Comparison of ENCODE assay signal across 8 mouse cellular contexts in genomic region chr1:133131936-133132335, GRCm38 (mm10). TPM values are rescaled to one million over a fixed set of nuclear protein-coding genes. Genes with fewer than 3 reads are reported as not detected.
DNase-seq lines count a peak whose midpoint lies in the region; ATAC-seq and TF ChIP-seq lines count a peak whose summit lies in the region.

No protein-coding gene starts in this region.

- H3K9me3 ChIP-seq in forebrain, embryonic 16.5 days (ENCODE audit: control insufficient read depth, low read length), result no peaks in the 10 kb centered on the region
- no peaks in the 10 kb centered on the region for H3K9me3 ChIP-seq in kidney, postnatal 0 days (replicated peaks; ENCODE audit: low read length)
- H3K9me3 ChIP-seq in midbrain, embryonic 13.5 days, result no peaks in the 10 kb centered on the region

- H3K27ac ChIP-seq in layer of hippocampus, adult 2 months, result peak overlapping the region; percentile 97
- H3K27ac ChIP-seq in forebrain, embryonic 16.5 days (ENCODE audit: low read length), result peak overlapping the region; percentile 97
- peak overlapping the region; percentile 96 for H3K27ac ChIP-seq in kidney, postnatal 0 days
- peak overlapping the region; percentile 95 for H3K27ac ChIP-seq in midbrain, embryonic 13.5 days

- peaks cover 52% of the 10 kb centered on the region for H3K4me1 ChIP-seq in forebrain, embryonic 16.5 days (replicated peaks; ENCODE audit: control insufficient read depth, insufficient read depth, low read length)
- peaks cover 6% of the 10 kb centered on the region for H3K4me1 ChIP-seq in kidney, postnatal 0 days (replicated peaks; ENCODE audit: insufficient read depth, low read length)
- peaks cover 60% of the 10 kb centered on the region for H3K4me1 ChIP-seq in midbrain, embryonic 13.5 days (replicated peaks)

- DNase-seq in layer of hippocampus, adult 2 months (ENCODE audit: low spot score in 2 of 2), result no peak
- no peak for DNase-seq in layer of hippocampus, adult 9-11 months
- DNase-seq in ZHBTc4 (ENCODE audit: low read depth, low spot score), result peak; percentile 22
- no peak for DNase-seq in kidney, postnatal 0 days (ENCODE audit: low spot score)
- DNase-seq in yolk sac, embryonic 10.5 days (ENCODE audit: low spot score), result no peak
- DNase-seq in layer of hippocampus, adult 18-20 months (ENCODE audit: low spot score in 2 of 2), result no peak

- 0% methylated on average over 11 of the region's 11 CpGs for WGBS in forebrain, embryonic 16.5 days
- WGBS in kidney, postnatal 0 days, result 0% methylated on average over 11 of the region's 11 CpGs
- WGBS in midbrain, embryonic 13.5 days, result under 1% methylated on average over 11 of the region's 11 CpGs

- peak overlapping the region; percentile 94 for H3K9ac ChIP-seq in forebrain, embryonic 16.5 days (replicated peaks; ENCODE audit: low read depth, low read length)
- peak overlapping the region; percentile 83 for H3K9ac ChIP-seq in kidney, postnatal 0 days (ENCODE audit: low read depth, low read length)
- H3K9ac ChIP-seq in midbrain, embryonic 13.5 days (replicated peaks), result peak overlapping the region; percentile 89

- H3K4me2 ChIP-seq in forebrain, embryonic 16.5 days (ENCODE audit: low read length), result peak overlapping the region; percentile 99
- H3K4me2 ChIP-seq in kidney, postnatal 0 days (ENCODE audit: low read length), result peak overlapping the region; percentile 95
- peak overlapping the region; percentile 100 for H3K4me2 ChIP-seq in midbrain, embryonic 13.5 days (replicated peaks)

- no peak for ATAC-seq in forebrain, embryonic 16.5 days
- ATAC-seq in kidney, postnatal 0 days (replicated peaks; ENCODE audit: low FRiP score, low read depth), result no peak
- ATAC-seq in midbrain, embryonic 13.5 days, result no peak

- no peaks in the 10 kb centered on the region for H3K27me3 ChIP-seq in forebrain, embryonic 16.5 days (replicated peaks; ENCODE audit: control insufficient read depth, insufficient read depth, low read length)
- no peaks in the 10 kb centered on the region for H3K27me3 ChIP-seq in kidney, postnatal 0 days (ENCODE audit: insufficient read depth, low read length)
- no peaks in the 10 kb centered on the region for H3K27me3 ChIP-seq in midbrain, embryonic 13.5 days

- H3K36me3 ChIP-seq in forebrain, embryonic 16.5 days (ENCODE audit: control insufficient read depth, insufficient read depth), result peaks cover 3% of the 10 kb centered on the region; the same call in 1 of the 2 replicates
- H3K36me3 ChIP-seq in kidney, postnatal 0 days (ENCODE audit: insufficient read depth, low read length), result peaks cover 6% of the 10 kb centered on the region; the same call in 1 of the 2 replicates
- peaks cover 11% of the 10 kb centered on the region for H3K36me3 ChIP-seq in midbrain, embryonic 13.5 days

- TF ChIP-seq CTCF in layer of hippocampus, adult 2 months (conservative IDR thresholded peaks at IDR 0.05), result no peak
- no peak for TF ChIP-seq CTCF in kidney, postnatal 0 days (IDR thresholded peaks at IDR 0.05; ENCODE audit: low read depth)

- H3K4me3 ChIP-seq in layer of hippocampus, adult 2 months, result peak overlapping the region; percentile 80
- peak overlapping the region; percentile 97 for H3K4me3 ChIP-seq in forebrain, embryonic 16.5 days (replicated peaks; ENCODE audit: low read length)
- H3K4me3 ChIP-seq in kidney, postnatal 0 days (replicated peaks; ENCODE audit: low read depth, low read length), result peak overlapping the region; percentile 96
- peak overlapping the region; percentile 71 for H3K4me3 ChIP-seq in midbrain, embryonic 13.5 days (replicated peaks)

RNA-seq across cellular contexts. Expression of gene Ppp1r15b, which starts 1.0 kb away (rescaled TPM):
- 10 to 100 TPM; 38.5 to 39.8 TPM for total RNA-seq in layer of hippocampus, adult 2 months (2021)
- 36.3 and 40.3 TPM in 2 replicates for polyA plus RNA-seq in forebrain, embryonic 16.5 days (2015; fragmentation: Nextera tagmentation; extraction: Ambion mirVana)
- polyA plus RNA-seq in kidney, postnatal 0 days (2015; fragmentation: Nextera tagmentation; extraction: Ambion mirVana), result 27.2 and 29.5 TPM in 2 replicates
- 33.2 and 34.3 TPM in 2 replicates for polyA plus RNA-seq in midbrain, embryonic 13.5 days (2015; fragmentation: Nextera tagmentation; extraction: Ambion mirVana)
- 10 to 100 TPM; 43.7 to 44.2 TPM for total RNA-seq in layer of hippocampus, adult 18-20 months (2021)

RNA-seq across cellular contexts. Expression of gene Plekha6, which starts 32.1 kb away (rescaled TPM):
- 10 to 100 TPM; 47.6 to 55.0 TPM for total RNA-seq in layer of hippocampus, adult 2 months (2021)
- 10.7 and 11.7 TPM in 2 replicates for polyA plus RNA-seq in forebrain, embryonic 16.5 days (2015; fragmentation: Nextera tagmentation; extraction: Ambion mirVana)
- polyA plus RNA-seq in kidney, postnatal 0 days (2015; fragmentation: Nextera tagmentation; extraction: Ambion mirVana), result 8.1 and 8.8 TPM in 2 replicates
- 25.4 and 28.5 TPM in 2 replicates for polyA plus RNA-seq in midbrain, embryonic 13.5 days (2015; fragmentation: Nextera tagmentation; extraction: Ambion mirVana)
- total RNA-seq in layer of hippocampus, adult 18-20 months (2021), result 10 to 100 TPM; 54.5 to 59.0 TPM
